Mouse (Mus musculus) right cerebral cortex, postnatal 10 days (tissue): ENCODE measurements around the gene S1pr3.
A peak's percentile ranks its signal among the peaks of the same experiment; 100 is the strongest.

Experiments
- DNase-seq, 2 experiments: peaks; one replicate each; pipeline ENCODE4 v3.0.0; 2021; ENCODE audit warnings: low spot score in 2 of 2

Gene S1pr3

DNA sequence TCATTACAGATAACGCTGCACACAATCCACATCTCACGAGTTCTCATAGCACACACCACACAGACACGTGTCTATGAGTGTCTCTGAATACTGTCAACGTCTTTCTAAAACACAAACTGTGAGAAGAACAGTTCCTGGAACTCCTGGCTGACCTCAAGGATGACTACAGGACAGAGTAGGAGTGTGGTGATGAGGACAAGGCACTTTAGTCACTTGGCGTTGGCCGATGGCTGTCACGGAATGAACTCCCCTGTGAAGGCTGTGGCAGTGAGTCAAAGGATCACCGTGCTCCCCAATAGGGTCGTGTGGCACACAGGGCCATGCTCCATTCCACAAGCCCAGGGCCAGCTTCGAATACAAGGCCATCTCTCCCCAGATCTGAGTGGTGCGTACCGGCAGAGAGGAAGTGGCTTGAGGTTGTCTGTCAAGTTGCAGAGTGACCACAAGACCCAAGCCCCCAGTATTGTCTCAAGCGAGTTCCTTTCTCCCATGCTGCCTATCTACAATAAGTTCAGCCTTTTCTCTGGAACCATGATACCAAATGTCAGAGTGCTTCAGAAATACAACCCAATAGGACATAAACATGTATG lies 2.6 kb upstream of the S1pr3 start:
- DNase-seq = no peak

GRCm38 (mm10) chr13:51407541-51408217 lies 760 bp upstream of the S1pr3 start:
- no peak for DNase-seq

- DNase-seq = no peak
Measured at GRCm38 (mm10) chr13:51409936-51410481, 1.6 kb downstream of the S1pr3 start.

DNA sequence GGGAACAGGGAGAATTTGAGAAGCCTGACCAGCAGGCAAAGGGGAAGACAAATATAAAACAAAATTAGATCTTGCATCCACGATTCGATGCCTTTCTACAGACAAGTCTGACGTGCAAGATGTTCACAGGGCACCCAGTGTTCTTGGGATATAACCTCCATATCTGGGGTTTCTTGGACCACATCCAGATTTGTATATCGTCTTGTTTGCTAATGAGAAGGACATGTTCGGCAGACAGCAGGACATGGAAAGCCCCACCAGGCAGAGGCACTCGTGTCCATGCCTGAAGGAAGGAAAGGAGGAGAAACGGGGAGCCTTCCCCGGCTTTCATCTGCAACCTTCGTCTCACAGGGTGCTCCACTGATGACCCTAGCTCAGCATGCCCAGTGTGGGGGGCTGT lies 2.8 kb downstream of the S1pr3 start:
- no peak for DNase-seq

- no peak for DNase-seq
Measured at GRCm38 (mm10) chr13:51411696-51412430, 3.4 kb downstream of the S1pr3 start.

DNA sequence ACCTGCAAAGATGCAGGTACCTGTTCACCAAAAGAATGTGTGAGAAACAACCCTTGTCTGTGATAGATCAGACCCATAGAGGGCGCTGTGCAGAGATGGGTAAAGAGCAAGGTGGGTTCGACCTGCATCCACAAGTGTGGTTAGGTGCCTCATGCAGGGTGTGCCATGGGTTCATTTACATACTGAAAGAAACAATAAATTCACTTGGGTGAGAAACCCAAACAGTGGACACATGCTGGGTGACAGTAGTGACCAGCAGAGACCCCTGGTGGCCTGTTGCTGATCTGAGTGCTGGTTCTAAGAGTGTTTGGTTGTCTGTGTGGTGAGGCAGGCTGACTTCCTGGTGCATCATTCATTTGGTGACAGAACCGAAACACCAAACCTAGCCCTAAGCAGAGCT lies 5.0 kb downstream of the S1pr3 start:
- DNase-seq = no peak

DNA sequence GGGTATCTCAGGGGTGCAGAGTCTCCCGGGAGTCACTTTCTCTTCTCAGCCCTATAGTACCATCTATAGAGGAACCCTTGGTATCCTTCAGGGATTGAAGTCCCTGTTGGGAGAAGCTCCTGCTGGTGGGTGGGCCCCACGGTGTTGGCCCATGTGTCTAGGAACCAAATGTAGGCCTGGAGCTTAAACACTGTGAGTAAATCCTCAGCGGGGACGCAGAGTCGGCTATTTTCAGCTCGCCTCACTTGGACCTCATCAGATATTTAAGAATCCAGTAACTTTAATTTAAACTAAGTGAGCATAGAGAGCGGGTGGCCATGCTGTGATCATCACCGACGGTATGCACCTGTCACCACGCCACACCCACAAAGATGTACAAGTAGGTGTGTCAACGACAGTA lies 8.3 kb downstream of the S1pr3 start:
- DNase-seq = peak; percentile 56 to 68

DNA sequence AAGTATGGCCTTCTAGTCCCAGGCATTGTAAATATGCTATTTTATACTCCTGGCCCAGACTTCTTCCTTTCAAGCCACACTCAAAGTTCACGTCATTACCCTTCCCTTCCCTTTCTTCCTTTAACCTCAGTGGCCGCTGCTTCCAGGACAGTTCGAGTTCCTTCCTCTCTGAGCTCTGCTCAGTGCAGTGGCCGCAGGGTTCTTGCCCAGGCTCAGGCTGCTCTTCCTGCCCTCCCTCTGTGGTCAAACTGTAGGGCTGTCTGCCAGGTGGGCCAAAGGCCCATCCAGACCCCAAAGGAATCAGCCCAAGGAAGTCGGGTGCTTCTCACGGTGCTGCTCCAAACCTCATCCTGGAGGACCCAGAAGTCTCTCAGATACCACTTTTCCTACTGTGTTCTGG lies 9.4 kb downstream of the S1pr3 start:
- peak in 1 of 2 experiments; percentile 52 for DNase-seq

- DNase-seq = peak; percentile 97 to 99
Measured at GRCm38 (mm10) chr13:51418268-51418941, 10.0 kb downstream of the S1pr3 start.

DNA sequence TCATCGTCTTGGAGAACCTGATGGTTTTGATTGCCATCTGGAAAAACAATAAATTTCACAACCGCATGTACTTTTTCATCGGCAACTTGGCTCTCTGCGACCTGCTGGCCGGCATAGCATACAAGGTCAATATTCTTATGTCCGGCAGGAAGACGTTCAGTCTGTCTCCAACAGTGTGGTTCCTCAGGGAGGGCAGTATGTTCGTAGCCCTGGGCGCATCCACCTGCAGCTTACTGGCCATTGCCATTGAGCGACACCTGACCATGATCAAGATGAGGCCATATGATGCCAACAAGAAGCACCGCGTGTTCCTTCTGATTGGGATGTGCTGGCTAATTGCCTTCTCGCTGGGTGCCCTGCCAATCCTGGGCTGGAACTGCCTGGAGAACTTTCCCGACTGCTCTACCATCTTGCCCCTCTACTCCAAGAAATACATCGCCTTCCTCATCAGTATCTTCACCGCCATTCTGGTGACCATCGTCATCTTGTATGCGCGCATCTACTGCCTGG lies 10.6 kb downstream of the S1pr3 start:
- peak; percentile 52 to 66 for DNase-seq

GRCm38 (mm10) chr13:51419501-51419900 lies 11.1 kb downstream of the S1pr3 start:
- DNase-seq = peak in 1 of 2 experiments; percentile 44

DNA sequence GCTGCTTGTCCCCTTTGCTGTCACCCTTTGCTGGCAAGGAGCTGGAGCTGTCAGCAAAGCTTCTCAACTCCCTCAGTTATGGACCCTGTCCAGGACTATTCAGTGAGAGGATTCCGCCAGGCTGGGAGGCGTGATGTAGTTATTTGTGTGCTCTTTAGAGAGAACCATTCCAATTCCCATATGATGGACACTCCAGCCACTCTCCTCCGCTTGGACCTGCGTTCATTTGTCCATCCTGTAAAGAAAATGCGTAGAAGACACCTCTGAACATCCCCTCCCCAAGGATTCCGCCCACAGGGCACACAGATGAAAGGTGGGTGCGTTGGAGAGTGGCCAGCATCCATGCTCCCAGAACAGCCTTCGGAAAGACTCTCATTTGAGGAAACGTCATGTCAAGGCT lies 12.4 kb downstream of the S1pr3 start:
- DNase-seq = peak; percentile 65 to 78

- DNase-seq = no peak
Measured at GRCm38 (mm10) chr13:51423647-51424046, 15.2 kb downstream of the S1pr3 start.

- DNase-seq = peak in 1 of 2 experiments; percentile 58
Measured at GRCm38 (mm10) chr13:51424647-51425046, 16.2 kb downstream of the S1pr3 start.

DNA sequence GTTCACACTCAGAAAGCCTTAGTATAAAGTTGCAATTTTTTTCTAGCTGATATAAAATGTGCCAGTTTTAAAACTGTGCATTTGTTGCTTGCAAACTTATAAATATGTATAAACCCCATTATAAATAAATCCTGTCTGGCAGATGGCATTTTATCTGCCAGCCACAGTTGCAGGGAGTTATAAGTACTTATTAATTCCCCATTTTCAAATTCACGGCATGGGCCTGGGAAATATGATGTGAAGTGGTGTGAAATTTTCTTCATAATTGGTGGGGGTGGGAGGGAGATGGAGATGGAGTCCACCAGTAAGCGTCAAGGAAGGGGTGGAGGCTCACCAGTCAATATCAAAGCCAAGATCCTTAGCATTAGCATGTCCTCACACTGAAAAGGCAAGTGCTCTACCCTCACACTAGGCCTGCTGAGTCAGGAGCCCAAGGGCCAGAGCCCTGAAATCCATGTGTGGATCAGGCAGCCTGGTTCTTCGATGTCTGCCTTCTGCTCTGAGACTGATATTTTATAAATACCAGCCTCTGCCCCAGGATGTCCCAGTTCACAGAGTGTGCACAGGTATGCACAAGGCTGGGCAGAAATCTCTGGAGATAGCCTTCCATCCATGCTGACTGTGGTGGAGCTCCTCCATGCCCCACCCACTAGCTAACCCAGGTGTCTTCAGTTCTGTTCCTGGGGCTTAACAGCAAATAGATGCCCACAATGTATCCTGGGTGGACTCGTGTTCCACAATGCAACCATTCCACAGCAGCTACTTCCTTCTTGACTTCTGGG lies 17.4 kb downstream of the S1pr3 start:
- DNase-seq = no peak

GRCm38 (mm10) chr13:51433371-51433770 lies 24.9 kb downstream of the S1pr3 start:
- no peak for DNase-seq

DNA sequence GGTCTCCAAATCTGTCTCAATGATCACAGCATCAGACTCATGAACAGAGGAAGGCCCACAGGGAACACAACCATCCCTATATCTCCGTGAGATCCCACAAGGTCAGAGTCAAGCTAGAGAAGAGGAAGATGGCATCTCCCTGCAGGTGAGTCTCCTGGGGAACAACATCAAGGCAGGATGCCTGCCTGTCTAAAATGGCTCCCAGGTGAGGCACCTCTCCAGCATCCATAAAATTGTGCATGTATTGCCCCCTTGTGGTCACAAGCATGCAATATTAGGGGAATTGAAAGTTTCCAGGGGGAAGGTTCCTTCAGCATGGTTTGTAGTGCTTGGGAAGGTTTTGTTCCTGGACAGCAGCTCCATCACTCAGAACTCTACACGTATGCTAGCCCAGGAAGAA lies 26.0 kb downstream of the S1pr3 start:
- no peak for DNase-seq

DNA sequence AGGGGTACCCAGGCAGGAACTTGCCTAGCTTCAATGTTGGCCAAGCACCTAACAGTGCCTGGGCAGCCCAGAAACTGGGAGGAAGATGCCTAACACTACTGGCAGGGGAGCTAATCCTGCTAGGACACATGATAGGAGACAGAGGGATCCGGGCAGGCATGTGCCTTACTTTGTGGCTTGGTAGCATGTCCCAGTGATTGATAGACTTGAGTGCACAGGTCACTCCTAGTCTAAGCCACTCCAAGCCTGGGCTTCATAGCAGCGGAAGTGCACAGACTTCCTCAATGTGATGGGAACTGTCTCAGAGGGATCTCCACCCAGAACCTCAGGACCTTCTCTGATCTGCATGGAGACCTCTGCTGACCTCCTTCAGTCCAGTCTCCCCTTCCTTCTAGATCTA lies 26.7 kb downstream of the S1pr3 start:
- no peak for DNase-seq

DNA sequence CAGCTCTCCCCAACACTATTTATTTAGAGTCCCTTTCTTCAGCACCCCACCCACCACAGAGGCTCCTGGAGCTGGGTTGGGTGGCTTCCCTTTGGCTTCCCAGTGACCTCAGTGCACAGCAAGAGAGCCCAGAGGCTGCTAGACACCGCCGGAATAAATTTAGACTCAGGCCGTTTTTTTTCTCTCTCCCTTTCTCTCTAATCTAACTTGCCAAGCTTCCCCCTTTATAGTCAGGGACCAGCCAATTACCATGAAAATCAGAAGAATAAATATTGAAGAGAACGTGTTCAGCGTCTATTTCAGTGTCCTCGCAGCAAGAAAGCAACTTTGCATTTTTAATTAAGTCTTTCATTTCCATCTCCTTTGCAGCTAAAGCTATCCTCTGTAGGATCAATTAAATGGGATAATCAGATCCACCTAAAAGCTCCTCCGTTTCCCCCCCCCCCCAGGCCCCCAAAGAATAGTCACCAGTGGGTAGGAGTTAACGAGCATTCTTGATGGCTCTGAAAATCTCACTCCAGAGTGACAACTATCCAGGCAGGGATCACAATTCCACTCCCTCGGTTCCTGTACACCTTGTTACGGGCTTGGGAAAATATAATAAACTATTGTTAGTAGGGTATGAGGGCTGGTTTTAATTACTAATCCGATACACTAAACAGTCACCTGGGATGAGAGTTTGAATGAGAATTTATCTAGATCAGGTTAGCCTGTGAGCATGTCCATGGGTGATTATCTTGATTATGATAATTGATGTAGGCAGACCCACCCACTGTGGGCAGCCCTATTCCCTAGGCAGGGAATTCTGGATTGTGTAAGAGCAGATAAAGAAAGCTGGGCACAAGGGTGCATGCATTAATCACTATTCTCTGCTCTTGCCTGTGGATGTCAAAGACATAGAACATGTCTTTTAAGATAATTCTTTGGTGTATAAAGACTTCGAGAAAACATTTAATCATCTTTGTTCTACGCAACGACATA lies 29.0 kb downstream of the S1pr3 start:
- DNase-seq = peak; percentile 22 to 27

- DNase-seq = peak in 1 of 2 experiments; percentile 37
Measured at GRCm38 (mm10) chr13:51442922-51443321, 34.5 kb downstream of the S1pr3 start.
